Mouse (Mus musculus) ES-E14 (cell line): ENCODE measurements around the gene Junb. TPM values are rescaled to one million over a fixed set of nuclear protein-coding genes. Genes with fewer than 3 reads are reported as not detected.

Experiments
- DNase-seq: peaks from one replicate; pipeline ENCODE4 v3.0.0-alpha.2; 2013; ENCODE audit warnings: low read depth, low spot score
- H3K27ac ChIP-seq: 2 replicates; pipeline ENCODE4 v1.5.1; 2012; ENCODE audit warnings: low read depth, mild to moderate bottlenecking, low read length, moderate library complexity, mixed read lengths; ENCODE audit not compliant: poor library complexity, insufficient read depth, severe bottlenecking
- H3K36me3 ChIP-seq: 2 replicates; pipeline ENCODE4 v1.6.1; 2012; ENCODE audit warnings: mild to moderate bottlenecking, low read length, moderate library complexity, mixed read lengths; ENCODE audit not compliant: control insufficient read depth, poor library complexity, insufficient read depth, severe bottlenecking
- H3K4me1 ChIP-seq, 2 experiments: fragments of 150-350 bp in 1 of 2; sonication (generic) in 1 of 2; 2 replicates each; pipeline ENCODE4 v1.6.1; 2012; ENCODE audit warnings: low read length in 2 of 2, mild to moderate bottlenecking in 1 of 2, mixed read lengths in 1 of 2; ENCODE audit not compliant: control insufficient read depth in 2 of 2, insufficient read depth in 2 of 2, poor library complexity in 1 of 2
- H3K4me3 ChIP-seq, 2 experiments: fragments of 150-350 bp in 1 of 2; sonication (generic) in 1 of 2; 2 replicates each; pipeline ENCODE4 v1.5.1; 2012; ENCODE audit warnings: low read length in 2 of 2, low read depth in 1 of 2, mild to moderate bottlenecking in 1 of 2, mixed read lengths in 1 of 2; ENCODE audit not compliant: insufficient read depth in 1 of 2, poor library complexity in 1 of 2, severe bottlenecking in 1 of 2
- H3K9ac ChIP-seq: 2 replicates; pipeline ENCODE4 v1.6.1; 2012; ENCODE audit warnings: low read depth, mild to moderate bottlenecking, low read length, mixed read lengths; ENCODE audit not compliant: poor library complexity, insufficient read depth, severe bottlenecking
- H3K9me3 ChIP-seq: fragments of 150-350 bp; sonication (generic); 2 replicates; pipeline ENCODE4 v1.6.1; 2012; ENCODE audit warnings: low read depth, mild to moderate bottlenecking, low read length; ENCODE audit not compliant: control insufficient read depth, insufficient read depth
- CHD2 ChIP-seq: IDR thresholded peaks from 2 replicates; pipeline ENCODE4 v1.6.1; 2014; ENCODE audit warnings: mild to moderate bottlenecking, low read depth, low read length, inconsistent platforms
- HCFC1 ChIP-seq: IDR thresholded peaks from 2 replicates; pipeline ENCODE4 v1.6.1; 2012; ENCODE audit warnings: low read length, inconsistent platforms, borderline replicate concordance; ENCODE audit not compliant: insufficient read depth
- MAFK ChIP-seq: IDR thresholded peaks from 2 replicates; pipeline ENCODE4 v1.6.1; 2014; ENCODE audit warnings: mild to moderate bottlenecking, low read depth, low read length, inconsistent platforms; ENCODE audit not compliant: insufficient read depth
- ZC3H11A ChIP-seq: IDR thresholded peaks from 2 replicates; pipeline ENCODE4 v1.6.1; 2012; ENCODE audit warnings: low read depth, mild to moderate bottlenecking, inconsistent platforms, low read length, borderline replicate concordance
- ZNF384 ChIP-seq: IDR thresholded peaks from 2 replicates; pipeline ENCODE4 v1.6.1; 2012; ENCODE audit warnings: low read depth, low read length, inconsistent platforms
- in situ Hi-C, 2 experiments: fragments of 600-800 bp; cut with MboI; formaldehyde crosslinking; loops; one replicate each; pipeline ENCODE4 v1.15.1; 2025; ENCODE audit warnings: low sequenced_read_pairs in 2 of 2, inconsistent platforms in 1 of 2; ENCODE audit not compliant: unreplicated experiment in 2 of 2
- total RNA-seq: library from RNA; depleted of rRNA; stranded (reverse); fragments of 300-350 nt; gene quantifications from 2 replicates; pipeline ENCODE4 v1.2.3, GENCODE M21; 2012

Gene Junb
- total RNA-seq, 1 experiment = 57.6 TPM

DNA sequence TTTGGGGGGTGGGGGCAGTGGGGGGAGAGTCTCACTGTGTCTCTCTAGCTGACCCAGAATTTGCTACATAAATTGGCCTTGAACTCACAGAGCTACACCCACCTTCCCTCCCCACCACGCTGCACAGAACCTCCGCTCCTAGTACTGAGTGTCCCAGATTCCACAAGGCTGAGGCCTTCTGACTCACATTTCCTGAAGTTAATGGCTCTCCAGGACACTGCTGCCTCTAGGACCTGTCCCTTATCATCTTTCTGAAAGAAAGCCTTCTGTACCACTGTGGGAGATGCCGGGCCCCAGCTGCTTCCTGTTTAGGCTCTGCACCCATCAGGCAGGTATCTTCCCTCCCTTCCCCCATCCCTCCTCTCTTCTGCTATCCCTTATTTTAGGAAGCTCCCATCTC is 11.9 kb downstream of the Junb start:
- Histone ChIP-seq H3K4me3 (no peak overlapping the region), H3K9me3 (no peaks in the 10 kb centered on the region), H3K27ac (peak overlapping the region; percentile 42), H3K36me3 (peaks cover 15% of the 10 kb centered on the region), H3K4me1 (peaks cover 2 to 19% of the 10 kb centered on the region in 2 experiments; a peak in 3 of 4 replicates), H3K9ac (peak overlapping the region; percentile 55; the same call in 1 of the 2 replicates)
- in situ Hi-C loops = loop anchor here in 1 of 2 experiments (25.0 kb wide), 1 partner anchor 446 kb away; no protein-coding TSS in a partner anchor
- no peak for DNase-seq
- TF ChIP-seq ZNF384 (no peak), ZC3H11A (no peak), MAFK (no peak), CHD2 (no peak), HCFC1 (no peak)

DNA sequence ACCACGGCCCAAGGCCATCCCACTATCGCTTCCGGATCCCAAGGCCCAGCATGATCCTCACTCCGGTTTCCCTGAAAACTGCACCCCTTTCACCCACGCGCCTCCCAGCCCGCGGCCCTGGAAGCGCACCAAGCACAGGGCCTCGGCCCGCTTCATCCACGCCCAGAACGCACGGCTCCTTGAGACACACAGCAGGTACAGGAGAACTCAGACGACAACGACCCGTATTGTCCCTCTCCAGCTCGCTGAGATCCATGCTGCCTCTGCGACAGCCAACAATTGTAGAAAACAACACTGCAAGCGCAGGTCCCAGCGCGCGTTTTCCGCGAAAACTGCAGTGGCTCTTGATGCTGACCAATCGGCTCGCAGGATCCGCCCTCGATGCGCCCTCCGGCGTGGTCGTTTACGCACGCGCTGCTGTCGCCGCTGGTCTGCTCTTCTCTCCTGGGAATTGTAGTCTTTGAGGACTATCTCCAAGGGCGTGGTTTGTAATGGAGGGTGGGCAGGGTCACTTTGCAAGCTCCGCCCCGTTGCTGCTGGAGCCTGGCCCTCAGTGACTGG is 12.7 kb downstream of the Junb start:
- peaks cover 10% of the 10 kb centered on the region for H3K36me3 ChIP-seq
- in situ Hi-C loops = loop anchor here in 1 of 2 experiments (25.0 kb wide), 1 partner anchor 446 kb away; no protein-coding TSS in a partner anchor
- H3K4me3 ChIP-seq = peak overlapping the region; percentile 90 to 100
- TF ChIP-seq ZC3H11A (no peak), ZNF384 (no peak), CHD2 (no peak), HCFC1 (peak; percentile 95), MAFK (no peak)
- DNase-seq = no peak
- H3K27ac ChIP-seq = peak overlapping the region; percentile 50
- H3K9me3 ChIP-seq = no peaks in the 10 kb centered on the region
- peak overlapping the region; percentile 84 for H3K9ac ChIP-seq
- H3K4me1 ChIP-seq = peaks cover 2 to 17% of the 10 kb centered on the region in 2 experiments; a peak in 3 of 4 replicates

DNA sequence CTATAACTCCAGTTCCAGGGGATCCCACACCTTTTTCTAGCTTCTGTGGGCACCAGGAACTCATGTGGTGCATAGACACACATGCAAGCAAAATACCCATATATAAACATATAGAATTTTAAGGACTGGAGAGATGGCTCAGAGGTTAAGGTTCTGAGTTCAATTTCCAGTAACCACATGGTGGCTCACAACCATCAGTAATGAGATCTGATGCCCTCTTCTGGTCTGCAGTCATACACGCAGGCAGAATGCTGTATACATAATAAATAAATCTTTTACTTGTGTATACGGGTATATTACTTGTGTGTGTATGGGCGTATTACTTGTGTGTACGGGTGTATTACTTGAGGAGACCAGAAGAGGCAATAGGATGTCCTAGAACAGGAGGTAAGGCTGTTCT is 14.6 kb downstream of the Junb start:
- DNase-seq = no peak

DNA sequence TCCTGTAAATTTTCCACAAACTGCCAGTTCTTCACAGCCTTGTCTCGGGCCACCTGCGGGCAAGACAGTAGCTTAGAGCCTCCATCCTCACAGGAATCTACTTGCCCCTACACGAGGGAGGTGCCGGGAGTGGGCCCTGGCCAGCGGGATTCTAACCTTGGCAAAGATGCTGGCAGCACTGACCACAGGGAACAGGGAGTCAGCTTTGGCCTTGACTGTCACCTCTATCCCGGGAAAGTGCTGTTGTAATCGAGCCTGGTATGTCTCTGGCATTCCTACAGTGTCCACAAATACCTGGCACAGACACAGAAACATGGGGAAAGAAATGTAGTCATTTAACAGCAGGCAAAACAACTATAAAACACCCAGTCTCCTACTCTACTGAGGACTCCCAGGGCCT is 18.7 kb downstream of the Junb start:
- peaks cover 31% of the 10 kb centered on the region for H3K36me3 ChIP-seq
- in situ Hi-C loops = loop anchor here in 1 of 2 experiments (25.0 kb wide), 1 partner anchor 452 kb away; no protein-coding TSS in a partner anchor

More for the DNA sequence above, 14.6 kb downstream of the Junb start:
- in situ Hi-C loops = loop anchor here in 1 of 2 experiments (25.0 kb wide), 1 partner anchor 448 kb away; no protein-coding TSS in a partner anchor
- H3K4me3 ChIP-seq = no peak overlapping the region
- H3K9me3 ChIP-seq = no peaks in the 10 kb centered on the region
- no peak overlapping the region for H3K9ac ChIP-seq
- H3K36me3 ChIP-seq = peaks cover 19% of the 10 kb centered on the region
- no peak for TF ChIP-seq ZC3H11A
- no peak for TF ChIP-seq ZNF384
- no peak for TF ChIP-seq CHD2
- no peak for TF ChIP-seq MAFK
- TF ChIP-seq HCFC1 = no peak
- H3K4me1 ChIP-seq = peaks cover 2 to 16% of the 10 kb centered on the region in 2 experiments; a peak in 3 of 4 replicates
- H3K27ac ChIP-seq = no peak overlapping the region

More for the DNA sequence above, 18.7 kb downstream of the Junb start:
- Histone ChIP-seq H3K9ac (no peak overlapping the region), H3K27ac (no peak overlapping the region), H3K9me3 (no peaks in the 10 kb centered on the region), H3K4me3 (no peak overlapping the region), H3K4me1 (peaks cover 0 to 2% of the 10 kb centered on the region in 2 experiments; a peak in 1 of 4 replicates)
- DNase-seq = no peak
- TF ChIP-seq MAFK = no peak
- no peak for TF ChIP-seq ZNF384
- no peak for TF ChIP-seq ZC3H11A
- TF ChIP-seq HCFC1 = no peak
- TF ChIP-seq CHD2 = no peak
